Mouse (Mus musculus): ENCODE results near the gene Elovl2. TPM values are rescaled to one million over a fixed set of nuclear protein-coding genes. Genes with fewer than 3 reads are reported as not detected.

Gene Elovl2
- 9.1 and 11.5 TPM in 2 replicates for polyA plus RNA-seq (2015; fragmentation: Nextera tagmentation; extraction: Ambion mirVana)

DNA sequence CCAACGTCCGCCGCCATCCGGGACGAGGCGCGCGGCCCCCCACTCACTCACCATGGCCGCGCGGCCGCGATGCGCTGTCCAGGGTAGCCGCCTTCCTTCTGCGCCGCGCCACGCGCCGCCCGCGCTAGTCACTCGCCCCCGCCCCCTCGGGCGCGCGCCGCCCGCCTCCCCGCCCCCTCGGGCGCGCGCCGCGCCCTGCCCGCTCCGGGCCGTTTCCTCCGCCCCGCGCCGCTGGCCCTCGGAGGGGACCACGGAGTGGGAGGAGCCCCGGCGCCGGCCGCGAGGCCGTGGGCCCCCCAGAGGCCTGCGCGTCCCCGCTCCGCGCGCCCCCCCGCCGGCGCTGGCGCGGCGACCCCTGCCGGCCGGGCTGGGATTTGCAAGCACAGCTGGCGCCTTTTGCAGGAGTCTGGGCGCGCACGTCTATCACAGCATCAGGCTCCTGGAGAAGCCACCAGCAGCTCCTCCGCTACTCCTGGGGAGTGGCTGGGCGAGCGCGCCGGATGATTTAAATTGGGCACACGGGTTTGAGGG is at the start of gene Elovl2:
TSS of gene Elovl2 (minus strand) at position 102 of the 531 bp plus-strand sequence.

DNA sequence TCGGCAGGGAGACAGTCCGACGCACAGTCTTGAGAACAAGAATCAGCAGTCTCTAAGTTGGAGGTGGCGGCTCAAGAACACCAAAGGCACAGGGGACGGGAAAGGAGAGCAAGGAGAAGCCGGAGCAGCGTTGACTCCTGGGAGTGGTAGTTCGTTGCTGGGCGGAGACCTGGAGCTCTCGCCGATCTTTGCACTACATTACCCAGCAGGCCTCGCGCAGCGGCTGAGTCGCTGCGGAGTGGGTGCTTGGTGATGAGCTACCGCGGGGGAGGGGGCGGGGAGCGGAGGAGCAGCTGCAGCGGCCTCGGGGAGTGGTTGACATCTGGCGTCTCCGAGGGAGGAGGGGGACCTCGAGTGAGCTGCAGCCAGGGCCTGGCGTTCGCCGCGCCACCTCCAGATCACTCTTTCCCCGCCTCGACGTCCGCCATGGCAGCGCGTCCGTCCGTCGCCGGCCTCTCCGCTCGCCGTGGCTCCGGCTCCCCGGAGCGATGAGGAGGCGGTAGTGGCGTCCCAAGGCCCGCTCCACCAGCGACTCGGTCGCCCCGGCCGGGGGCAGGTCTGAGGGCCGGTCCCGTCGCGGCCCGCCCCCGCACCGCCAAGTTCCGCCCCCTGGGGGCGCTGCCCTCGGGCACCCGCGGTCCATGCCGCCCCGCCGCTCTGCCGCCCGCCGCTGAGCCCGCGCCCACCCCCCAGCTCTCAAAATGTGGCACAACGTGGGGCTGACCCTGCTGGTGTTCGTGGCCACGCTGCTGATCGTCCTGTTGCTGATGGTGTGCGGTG is 29.5 kb upstream of the Elovl2 start, which contains the start of gene Smim13:
TSS of gene Smim13 (plus strand) at position 307 of the 780 bp plus-strand sequence.

Other genes with a start within 250 kb of the Elovl2 start
- gene Pak1ip1, start 219.4 kb downstream of the Elovl2 start, polyA plus RNA-seq (2015; fragmentation: Nextera tagmentation; extraction: Ambion mirVana) = 58.7 and 89.6 TPM in 2 replicates
- gene Tmem14c, start 204.1 kb downstream of the Elovl2 start, polyA plus RNA-seq (2015; fragmentation: Nextera tagmentation; extraction: Ambion mirVana) = 204 and 297 TPM in 2 replicates
- gene Mak, start 140.7 kb downstream of the Elovl2 start, polyA plus RNA-seq (2015; fragmentation: Nextera tagmentation; extraction: Ambion mirVana) = 0.11 and 0.13 TPM in 2 replicates
- gene Gcm2, start 109.4 kb downstream of the Elovl2 start, polyA plus RNA-seq (2015; fragmentation: Nextera tagmentation; extraction: Ambion mirVana) = not detected in 2 replicates
- gene Sycp2l, start 106.1 kb downstream of the Elovl2 start, polyA plus RNA-seq (2015; fragmentation: Nextera tagmentation; extraction: Ambion mirVana) = not detected in 2 replicates
- 10.5 and 12.9 TPM in 2 replicates for gene Smim13, start 29.4 kb upstream of the Elovl2 start, polyA plus RNA-seq (2015; fragmentation: Nextera tagmentation; extraction: Ambion mirVana)
- not detected in 2 replicates for gene Gm17364, start 53.6 kb upstream of the Elovl2 start, polyA plus RNA-seq (2015; fragmentation: Nextera tagmentation; extraction: Ambion mirVana)

Data from adrenal gland, postnatal 0 days (tissue).